Mouse (Mus musculus) C2C12 (cell line): ENCODE results near the gene Kbtbd13.

Experiments used
- CEBPB ChIP-seq: IDR thresholded peaks from one replicate; pipeline ENCODE4 v1.6.1; 2011; ENCODE audit warnings: low read depth, mild to moderate bottlenecking, control low read depth, moderate library complexity
- CTCF ChIP-seq: IDR thresholded peaks from one replicate; pipeline ENCODE4 v1.5.1; 2011; ENCODE audit not compliant: control insufficient read depth, insufficient read depth, insufficient read length
- MAX ChIP-seq: IDR thresholded peaks from one replicate; pipeline ENCODE4 v1.6.1; 2011; ENCODE audit warnings: mild to moderate bottlenecking, control low read depth
- MYOD1 ChIP-seq: IDR thresholded peaks from one replicate; pipeline ENCODE4 v1.6.1; 2011; ENCODE audit warnings: low read depth; ENCODE audit not compliant: control insufficient read depth, insufficient read length
- USF1 ChIP-seq: IDR thresholded peaks from one replicate; pipeline ENCODE4 v1.6.1; 2011; ENCODE audit warnings: low read depth, mild to moderate bottlenecking, control low read depth, moderate library complexity

DNA sequence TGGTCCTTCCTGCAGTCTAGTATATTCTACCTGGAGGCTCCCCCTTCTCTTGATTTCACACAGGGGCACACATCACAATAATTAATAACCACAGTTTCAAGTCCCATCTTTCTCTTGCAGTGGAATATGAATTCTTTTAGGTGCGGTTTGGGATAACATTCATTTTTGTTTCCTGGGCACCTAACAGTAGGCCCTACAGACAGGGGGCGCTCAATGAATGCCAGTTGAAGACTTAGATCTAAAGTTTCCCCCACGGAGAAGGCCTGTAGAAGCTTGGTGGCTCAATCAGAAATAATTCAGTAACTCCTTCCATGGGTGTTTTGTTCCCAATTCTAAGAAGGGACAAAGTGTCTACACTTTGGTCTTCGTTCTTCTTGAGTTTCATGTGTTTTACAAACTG is 19.0 kb downstream of the Kbtbd13 start:
- TF ChIP-seq CEBPB, result no peak
- no peak for TF ChIP-seq CTCF
- TF ChIP-seq USF1, result no peak
- TF ChIP-seq MYOD1, result no peak
- no peak for TF ChIP-seq MAX
